Mouse (Mus musculus) heart, embryonic 14.5 days (tissue): ENCODE results near the gene Apba2. TPM values are rescaled to one million over a fixed set of nuclear protein-coding genes. Genes with fewer than 3 reads are reported as not detected.

Source experiments
- ATAC-seq: fragments of 200-750 bp; cut with Nextera tagmentation; 2 replicates; pipeline ENCODE4 v1.8.0; 2017; ENCODE audit warnings: low read depth, moderate TSS enrichment; ENCODE audit not compliant: insufficient number of reproducible peaks, insufficient read depth, low FRiP score
- H3K27ac ChIP-seq, 2 experiments: fragments of 200-500 bp in 1 of 2; fragments of 300-500 bp in 1 of 2; sonication (generic) in 1 of 2; replicated peaks in 1 of 2; 2 replicates each; pipeline ENCODE4 v1.5.1; 2012 to 2014; ENCODE audit warnings: low read depth in 2 of 2, low read length in 2 of 2, control low read depth in 1 of 2, mild to moderate bottlenecking in 1 of 2, mixed read lengths in 1 of 2; ENCODE audit not compliant: control insufficient read depth in 1 of 2, insufficient read depth in 1 of 2
- H3K27me3 ChIP-seq: fragments of 300-500 bp; sonication (generic); 2 replicates; pipeline ENCODE4 v1.6.1; 2014; ENCODE audit warnings: mild to moderate bottlenecking, low read length, control low read depth; ENCODE audit not compliant: control insufficient read depth, insufficient read depth
- H3K36me3 ChIP-seq: fragments of 300-500 bp; sonication (generic); 2 replicates; pipeline ENCODE4 v1.6.1; 2014; ENCODE audit warnings: mild to moderate bottlenecking, control low read depth, low read length, mixed read lengths; ENCODE audit not compliant: control insufficient read depth, insufficient read depth
- H3K4me1 ChIP-seq, 2 experiments: fragments of 200-500 bp in 1 of 2; fragments of 300-500 bp in 1 of 2; sonication (generic) in 1 of 2; 2 replicates each; pipeline ENCODE4 v1.6.1; 2012 to 2014; ENCODE audit warnings: low read length in 2 of 2, control low read depth in 1 of 2, mixed read lengths in 1 of 2; ENCODE audit not compliant: control insufficient read depth in 2 of 2, insufficient read depth in 2 of 2
- H3K4me2 ChIP-seq: fragments of 300-500 bp; sonication (generic); 2 replicates; pipeline ENCODE4 v1.6.1; 2014; ENCODE audit warnings: mild to moderate bottlenecking, low read length
- H3K4me3 ChIP-seq, 2 experiments: fragments of 200-500 bp in 1 of 2; fragments of 300-500 bp in 1 of 2; sonication (generic) in 1 of 2; 2 replicates each; pipeline ENCODE4 v1.5.1; 2012 to 2014; ENCODE audit warnings: low read length in 2 of 2, mild to moderate bottlenecking in 2 of 2, control low read depth in 1 of 2, low read depth in 1 of 2, moderate library complexity in 1 of 2; ENCODE audit not compliant: control insufficient read depth in 1 of 2, insufficient read depth in 1 of 2
- H3K9ac ChIP-seq: fragments of 300-500 bp; sonication (generic); 2 replicates; pipeline ENCODE4 v1.6.1; 2014; ENCODE audit warnings: mild to moderate bottlenecking, low read length
- H3K9me3 ChIP-seq: fragments of 300-500 bp; sonication (generic); 2 replicates; pipeline ENCODE4 v1.6.1; 2016; ENCODE audit warnings: low read length, control low read depth; ENCODE audit not compliant: control insufficient read depth
- whole genome bisulfite sequencing: fragments of 180-500 bp; shearing (Covaris S2); extraction: QIAGEN DNeasy Blood & Tissue Kit; methylation state at CpG from one replicate; pipeline ENCODE4 v1.1.7; 2014; 5-methylcytosine and 5-hydroxymethylcytosine counted together
- polyA plus RNA-seq: library from polyadenylated mRNA; unstranded; fragments of >200 nt; fragmentation: Nextera tagmentation; extraction: Ambion mirVana; gene quantifications from 2 replicates; pipeline ENCODE4 v1.2.1, GENCODE M21; 2014

Apba2 gene
- polyA plus RNA-seq, 1 experiment from 2014 or later: 0.85 TPM

DNA sequence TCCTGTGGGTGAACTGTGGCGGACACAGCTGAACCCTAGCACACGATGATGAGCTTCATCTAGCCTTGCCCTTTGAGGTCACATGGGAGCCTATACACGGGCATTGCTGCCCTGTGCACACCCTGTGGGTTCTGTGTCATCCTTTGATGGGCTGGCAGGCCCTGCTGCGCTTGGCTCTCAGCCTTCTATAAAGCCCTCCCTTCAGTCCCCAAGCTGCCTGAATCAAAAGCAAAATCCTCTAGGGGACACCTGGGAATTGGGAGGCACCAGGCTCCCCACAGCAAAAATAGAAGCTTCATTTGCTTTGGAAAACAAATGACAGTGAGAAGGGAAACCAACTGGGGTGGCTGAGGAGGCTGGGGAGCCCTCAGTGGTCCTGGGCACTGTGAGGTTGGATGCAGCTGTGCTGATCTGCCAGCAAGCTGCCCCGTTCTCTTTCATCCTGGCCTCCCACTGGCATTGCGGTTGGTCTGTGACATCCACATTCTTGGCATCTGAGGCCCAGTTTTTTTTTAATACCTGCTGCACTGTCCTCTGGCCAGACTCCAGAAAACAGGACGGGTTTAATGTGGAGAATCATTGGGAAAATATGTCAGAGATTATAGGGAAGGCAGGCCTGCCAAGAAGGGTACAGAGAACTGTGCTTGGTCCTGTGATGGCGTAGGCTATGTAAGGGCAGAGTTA lies 126.6 kb downstream of the Apba2 start:
- H3K36me3 ChIP-seq: no peaks in the 10 kb centered on the region
- H3K9ac ChIP-seq: no peak overlapping the region
- WGBS: 54% methylated on average over 8 of the region's 8 CpGs
- no peaks in the 10 kb centered on the region for H3K9me3 ChIP-seq
- H3K4me1 ChIP-seq: peaks cover 2 to 9% of the 10 kb centered on the region in 2 experiments; a peak in 3 of 4 replicates
- H3K4me2 ChIP-seq: no peak overlapping the region
- H3K27me3 ChIP-seq: no peaks in the 10 kb centered on the region
- no peak overlapping the region for H3K4me3 ChIP-seq
- ATAC-seq: no peak
- H3K27ac ChIP-seq: no peak overlapping the region

DNA sequence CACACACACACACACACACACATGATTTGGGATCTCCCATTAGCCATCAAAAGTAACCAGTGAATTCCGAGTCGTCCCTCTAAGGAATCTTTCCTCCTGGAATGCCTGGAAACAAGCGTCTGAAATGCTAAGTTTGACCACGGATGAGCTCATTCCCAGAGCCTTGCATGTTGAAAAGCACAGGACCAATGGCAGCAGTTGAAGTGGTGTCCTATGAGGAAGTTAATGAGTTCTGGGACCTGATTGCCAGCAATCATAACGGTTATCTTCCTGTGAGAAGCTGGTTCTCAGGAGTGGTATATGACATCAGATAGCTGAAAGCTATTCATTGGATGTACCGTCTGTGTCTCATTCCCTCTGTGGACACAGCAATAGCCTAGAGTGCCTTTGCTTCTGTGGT lies 129.2 kb downstream of the Apba2 start:
- Histone ChIP-seq H3K9ac (no peak overlapping the region), H3K9me3 (no peaks in the 10 kb centered on the region), H3K4me2 (no peak overlapping the region), H3K27me3 (no peaks in the 10 kb centered on the region), H3K27ac (no peak overlapping the region), H3K36me3 (no peaks in the 10 kb centered on the region), H3K4me1 (peaks cover 2 to 9% of the 10 kb centered on the region in 2 experiments; a peak in 3 of 4 replicates), H3K4me3 (no peak overlapping the region)
- no peak for ATAC-seq
- 79% methylated on average over 6 of the region's 6 CpGs for WGBS

DNA sequence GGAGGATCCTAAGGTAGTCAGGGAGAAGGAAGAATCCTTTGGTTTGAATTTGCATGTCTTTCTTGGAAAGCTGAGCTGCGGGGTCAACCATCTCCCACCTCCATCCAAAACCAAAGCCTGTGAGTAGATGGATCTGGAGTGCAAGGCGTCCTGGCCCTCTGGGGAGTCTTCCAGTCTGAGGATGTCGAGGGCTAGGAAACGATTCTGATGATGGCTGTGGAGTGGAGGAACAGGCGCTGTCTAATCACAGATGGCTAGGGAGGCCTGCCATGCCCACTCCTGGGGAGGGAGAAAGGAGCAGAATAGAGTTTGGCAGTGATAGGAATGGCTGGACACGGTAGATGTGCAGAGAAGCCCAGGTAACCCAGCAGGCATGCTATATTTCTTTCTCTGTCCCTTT lies 129.6 kb downstream of the Apba2 start:
- no peak overlapping the region for H3K9ac ChIP-seq
- 68% methylated on average over 6 of the region's 6 CpGs for WGBS

GRCm38 (mm10) chr7:64631781-64632351 lies 130.4 kb downstream of the Apba2 start:
- no peak for ATAC-seq
- Histone ChIP-seq H3K27me3 (no peaks in the 10 kb centered on the region), H3K4me2 (no peak overlapping the region), H3K27ac (no peak overlapping the region), H3K9me3 (no peaks in the 10 kb centered on the region), H3K36me3 (no peaks in the 10 kb centered on the region), H3K4me1 (peaks cover 2 to 9% of the 10 kb centered on the region in 2 experiments; a peak in 3 of 4 replicates), H3K9ac (no peak overlapping the region), H3K4me3 (no peak overlapping the region)
- 49% methylated on average over 6 of the region's 6 CpGs for WGBS

More for the DNA sequence above, 129.6 kb downstream of the Apba2 start:
- Histone ChIP-seq H3K9me3 (no peaks in the 10 kb centered on the region), H3K4me3 (no peak overlapping the region), H3K4me2 (no peak overlapping the region), H3K4me1 (peaks cover 2 to 9% of the 10 kb centered on the region in 2 experiments; a peak in 3 of 4 replicates), H3K36me3 (no peaks in the 10 kb centered on the region), H3K27ac (no peak overlapping the region), H3K27me3 (no peaks in the 10 kb centered on the region)
- ATAC-seq: no peak

DNA sequence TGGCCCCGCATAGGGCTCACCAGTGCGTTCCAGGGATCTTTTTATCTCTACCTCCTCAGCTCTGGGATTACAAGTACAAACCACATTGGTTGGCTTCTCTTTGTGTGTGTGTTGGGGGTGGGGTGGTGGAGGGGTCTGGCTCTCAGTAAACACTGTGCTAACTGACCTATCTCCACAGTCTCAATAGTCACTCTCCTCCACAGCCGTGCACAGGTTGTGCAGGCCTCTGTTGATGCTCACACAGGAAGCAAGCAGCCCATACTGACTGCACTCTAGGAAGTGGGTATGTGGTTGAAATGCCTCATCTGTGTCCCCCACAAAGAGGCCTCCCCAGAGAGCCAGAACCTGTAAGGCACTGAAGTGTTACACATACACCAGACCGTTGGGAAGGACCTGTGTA lies 131.7 kb downstream of the Apba2 start:
- ATAC-seq: no peak
- no peak overlapping the region for H3K9ac ChIP-seq
- H3K36me3 ChIP-seq: no peaks in the 10 kb centered on the region
- WGBS: 27% methylated on average over 4 of the region's 4 CpGs
- no peak overlapping the region for H3K27ac ChIP-seq
- H3K27me3 ChIP-seq: no peaks in the 10 kb centered on the region
- H3K4me2 ChIP-seq: no peak overlapping the region
- H3K4me1 ChIP-seq: peaks cover 2 to 9% of the 10 kb centered on the region in 2 experiments; a peak in 3 of 4 replicates
- H3K9me3 ChIP-seq: no peaks in the 10 kb centered on the region
- H3K4me3 ChIP-seq: no peak overlapping the region

- H3K36me3 ChIP-seq: no peaks in the 10 kb centered on the region
- H3K4me2 ChIP-seq: no peak overlapping the region
- WGBS: 72% methylated on average over 5 of the region's 5 CpGs
- H3K27me3 ChIP-seq: no peaks in the 10 kb centered on the region
- H3K9ac ChIP-seq: no peak overlapping the region
- H3K4me1 ChIP-seq: peaks cover 2 to 9% of the 10 kb centered on the region in 2 experiments; a peak in 3 of 4 replicates
- no peaks in the 10 kb centered on the region for H3K9me3 ChIP-seq
- H3K4me3 ChIP-seq: no peak overlapping the region
- no peak for ATAC-seq
- H3K27ac ChIP-seq: no peak overlapping the region
Measured at GRCm38 (mm10) chr7:64633916-64634315, 132.4 kb downstream of the Apba2 start.

GRCm38 (mm10) chr7:64634482-64634881 lies 133.0 kb downstream of the Apba2 start:
- no peaks in the 10 kb centered on the region for H3K27me3 ChIP-seq
- ATAC-seq: no peak

More at GRCm38 (mm10) chr7:64634482-64634881, 133.0 kb downstream of the Apba2 start:
- H3K9me3 ChIP-seq: no peaks in the 10 kb centered on the region
- no peak overlapping the region for H3K9ac ChIP-seq
- H3K4me1 ChIP-seq: peaks cover 2 to 9% of the 10 kb centered on the region in 2 experiments; a peak in 3 of 4 replicates
- H3K27ac ChIP-seq: no peak overlapping the region
- H3K4me2 ChIP-seq: no peak overlapping the region
- no peak overlapping the region for H3K4me3 ChIP-seq
- no peaks in the 10 kb centered on the region for H3K36me3 ChIP-seq
